Mouse (Mus musculus) midbrain, embryonic 11.5 days (tissue): ENCODE results near the gene Klf6. TPM values are rescaled to one million over a fixed set of nuclear protein-coding genes. Genes with fewer than 3 reads are reported as not detected.

Source experiments
- ATAC-seq: fragments of 200-750 bp; cut with Nextera tagmentation; 2 replicates; pipeline ENCODE4 v1.8.0; 2017; ENCODE audit warnings: moderate TSS enrichment, moderate library complexity; ENCODE audit not compliant: low FRiP score
- DNase-seq: peaks from one replicate; pipeline ENCODE4 v3.0.0; 2015; ENCODE audit warnings: low spot score; ENCODE audit errors: missing footprints
- H3K27ac ChIP-seq: fragments of 300-500 bp; sonication (generic); 2 replicates; pipeline ENCODE4 v1.5.1; 2014; ENCODE audit warnings: low read depth, low read length
- H3K27me3 ChIP-seq: fragments of 300-500 bp; sonication (generic); 2 replicates; pipeline ENCODE4 v1.6.1; 2014; ENCODE audit warnings: mild to moderate bottlenecking, low read length, moderate library complexity, mixed read lengths; ENCODE audit not compliant: control insufficient read depth, insufficient read depth
- H3K36me3 ChIP-seq: fragments of 300-500 bp; sonication (generic); 2 replicates; pipeline ENCODE4 v1.6.1; 2014; ENCODE audit warnings: mild to moderate bottlenecking, low read length, moderate library complexity, mixed read lengths; ENCODE audit not compliant: control insufficient read depth, insufficient read depth
- H3K4me1 ChIP-seq: fragments of 300-500 bp; sonication (generic); 2 replicates; pipeline ENCODE4 v1.6.1; 2014; ENCODE audit warnings: low read length; ENCODE audit not compliant: control insufficient read depth, insufficient read depth
- H3K4me2 ChIP-seq: fragments of 300-500 bp; sonication (generic); 2 replicates; pipeline ENCODE4 v1.6.1; 2014; ENCODE audit warnings: mild to moderate bottlenecking, moderate library complexity
- H3K4me3 ChIP-seq: fragments of 300-500 bp; sonication (generic); 2 replicates; pipeline ENCODE4 v1.5.1; 2014; ENCODE audit warnings: low read depth, low read length
- H3K9ac ChIP-seq: fragments of 300-500 bp; sonication (generic); 2 replicates; pipeline ENCODE4 v1.6.1; 2014; ENCODE audit warnings: low read length
- H3K9me3 ChIP-seq: fragments of 300-500 bp; sonication (generic); 2 replicates; pipeline ENCODE4 v1.6.1; 2016; ENCODE audit warnings: low read length; ENCODE audit not compliant: control insufficient read depth
- WGBS: fragments of 180-500 bp; shearing (Covaris S2); extraction: QIAGEN DNeasy Blood & Tissue Kit; methylation state at CpG from one replicate; pipeline ENCODE4 v1.1.7; 2014; 5-methylcytosine and 5-hydroxymethylcytosine counted together
- polyA plus RNA-seq: library from polyadenylated mRNA; unstranded; fragments of >200 nt; fragmentation: Nextera tagmentation; extraction: Ambion mirVana; gene quantifications from 2 replicates; pipeline ENCODE4 v1.2.1, GENCODE M21; 2014

Klf6 gene
- polyA plus RNA-seq, 1 experiment from 2014 or later, result 54.6 TPM

DNA sequence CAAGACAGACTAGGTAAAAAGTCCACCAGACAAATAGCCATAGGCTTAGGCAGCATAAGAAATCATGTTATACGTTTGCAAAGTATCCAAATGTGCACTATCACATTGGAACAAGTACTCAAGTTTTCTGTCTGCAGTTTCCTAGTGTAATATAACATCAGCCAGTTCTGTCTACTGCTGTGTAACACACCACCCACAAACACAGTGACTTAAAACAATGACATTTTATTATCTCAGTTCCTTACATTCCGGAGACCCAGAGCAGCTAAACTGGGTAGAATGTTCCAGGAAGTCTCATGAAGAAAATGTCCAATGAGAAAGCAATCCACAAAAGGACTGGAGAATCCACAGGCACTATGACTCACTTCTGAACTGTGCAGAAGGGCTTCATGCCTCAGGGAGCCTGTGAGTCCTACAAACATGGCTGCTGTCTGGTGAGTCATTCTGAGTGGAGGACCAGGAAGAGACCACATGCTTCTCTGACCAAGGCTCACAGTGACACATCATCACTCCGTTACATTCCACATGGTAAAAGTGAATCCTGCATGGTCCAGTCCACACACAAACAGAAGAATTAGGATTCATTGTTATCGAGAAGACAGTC lies 24.0 kb upstream of the Klf6 start:
- no peak overlapping the region for H3K4me2 ChIP-seq
- H3K27ac ChIP-seq, result no peak overlapping the region
- H3K36me3 ChIP-seq, result no peaks in the 10 kb centered on the region
- no peak for ATAC-seq
- no peak overlapping the region for H3K4me3 ChIP-seq
- DNase-seq, result no peak
- no peaks in the 10 kb centered on the region for H3K9me3 ChIP-seq
- 87% methylated on average over 4 of the region's 4 CpGs for WGBS
- H3K9ac ChIP-seq, result no peak overlapping the region
- no peaks in the 10 kb centered on the region for H3K4me1 ChIP-seq
- peaks cover 2% of the 10 kb centered on the region; the same call in 1 of the 2 replicates for H3K27me3 ChIP-seq

- ATAC-seq (no peak), DNase-seq (peak; percentile 39)
- H3K36me3 ChIP-seq, result no peaks in the 10 kb centered on the region
- no peak overlapping the region for H3K9ac ChIP-seq
- WGBS, result 89% methylated on average over 6 of the region's 6 CpGs
- H3K27ac ChIP-seq, result no peak overlapping the region
- H3K4me3 ChIP-seq, result no peak overlapping the region
- H3K4me1 ChIP-seq, result no peaks in the 10 kb centered on the region
- no peak overlapping the region for H3K4me2 ChIP-seq
- H3K27me3 ChIP-seq, result no peaks in the 10 kb centered on the region
- no peaks in the 10 kb centered on the region for H3K9me3 ChIP-seq
Measured at GRCm38 (mm10) chr13:5841418-5841817, 19.9 kb upstream of the Klf6 start.

DNA sequence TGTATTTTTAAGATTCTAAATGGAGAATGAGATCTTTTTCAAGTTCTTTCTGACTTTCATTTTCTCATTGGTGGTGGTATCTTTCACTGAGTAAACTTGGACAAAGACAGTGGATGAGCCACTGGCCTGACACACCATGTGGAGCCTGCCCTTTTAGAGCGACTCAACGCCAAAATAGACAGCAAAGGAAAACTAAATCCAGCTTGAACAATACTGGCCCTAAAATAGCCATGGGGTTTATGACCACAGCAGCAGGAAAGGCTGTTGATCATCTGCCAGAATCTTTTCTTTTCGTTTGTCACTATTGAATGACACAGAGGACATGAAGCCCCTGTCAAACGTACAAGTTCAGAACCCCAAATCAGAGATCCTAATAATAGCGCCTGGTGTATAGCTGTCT lies 18.4 kb upstream of the Klf6 start:
- Histone ChIP-seq H3K27me3 (no peaks in the 10 kb centered on the region), H3K36me3 (no peaks in the 10 kb centered on the region), H3K9ac (no peak overlapping the region), H3K4me1 (no peaks in the 10 kb centered on the region), H3K4me2 (no peak overlapping the region), H3K9me3 (no peaks in the 10 kb centered on the region), H3K4me3 (no peak overlapping the region), H3K27ac (no peak overlapping the region)
- ATAC-seq (no peak), DNase-seq (peak; percentile 65)
- WGBS, result 70% methylated on average over 5 of the region's 5 CpGs

DNA sequence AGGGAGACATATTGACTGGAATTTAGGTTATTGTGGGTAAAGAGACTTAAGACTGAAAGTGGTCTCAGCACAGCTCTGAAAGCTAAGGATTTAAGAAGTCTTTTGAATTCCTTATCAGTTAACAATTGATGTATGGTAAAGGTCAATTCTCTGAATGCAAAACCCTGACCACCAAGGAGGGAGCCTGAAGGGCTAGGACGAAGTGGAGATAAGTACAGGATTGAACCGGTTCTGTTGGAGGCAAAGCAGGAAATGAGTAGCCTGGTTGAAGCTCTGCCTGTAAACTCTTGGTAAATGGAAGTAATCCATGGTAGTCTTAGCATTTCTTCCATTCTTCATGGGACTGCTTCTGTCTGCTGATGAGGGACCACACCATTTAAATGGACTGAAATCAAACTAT lies 17.5 kb upstream of the Klf6 start:
- DNase-seq (no peak), ATAC-seq (no peak)
- Histone ChIP-seq H3K27ac (no peak overlapping the region), H3K27me3 (no peaks in the 10 kb centered on the region), H3K9ac (no peak overlapping the region), H3K9me3 (no peaks in the 10 kb centered on the region), H3K4me3 (no peak overlapping the region), H3K4me2 (no peak overlapping the region), H3K4me1 (no peaks in the 10 kb centered on the region), H3K36me3 (no peaks in the 10 kb centered on the region)
- 29% methylated on average over 2 of the region's 2 CpGs for WGBS

GRCm38 (mm10) chr13:5844338-5844737 lies 16.9 kb upstream of the Klf6 start:
- Histone ChIP-seq H3K27ac (no peak overlapping the region), H3K4me2 (no peak overlapping the region), H3K9me3 (no peaks in the 10 kb centered on the region), H3K9ac (no peak overlapping the region), H3K4me3 (no peak overlapping the region), H3K4me1 (no peaks in the 10 kb centered on the region), H3K36me3 (no peaks in the 10 kb centered on the region), H3K27me3 (no peaks in the 10 kb centered on the region)
- 89% methylated on average over 5 of the region's 5 CpGs for WGBS
- DNase-seq (no peak), ATAC-seq (no peak)

GRCm38 (mm10) chr13:5845161-5845590 lies 16.1 kb upstream of the Klf6 start:
- no peak overlapping the region for H3K4me3 ChIP-seq
- ATAC-seq, result 0 out of 2 replicates have a peak, but pooled peaks have one; percentile 52
- DNase-seq, result no peak
- H3K4me2 ChIP-seq, result no peak overlapping the region
- no peak overlapping the region for H3K27ac ChIP-seq
- H3K36me3 ChIP-seq, result no peaks in the 10 kb centered on the region
- H3K4me1 ChIP-seq, result no peaks in the 10 kb centered on the region
- WGBS, result 69% methylated on average over 10 of the region's 10 CpGs
- H3K27me3 ChIP-seq, result no peaks in the 10 kb centered on the region
- H3K9me3 ChIP-seq, result no peaks in the 10 kb centered on the region
- no peak overlapping the region for H3K9ac ChIP-seq

DNA sequence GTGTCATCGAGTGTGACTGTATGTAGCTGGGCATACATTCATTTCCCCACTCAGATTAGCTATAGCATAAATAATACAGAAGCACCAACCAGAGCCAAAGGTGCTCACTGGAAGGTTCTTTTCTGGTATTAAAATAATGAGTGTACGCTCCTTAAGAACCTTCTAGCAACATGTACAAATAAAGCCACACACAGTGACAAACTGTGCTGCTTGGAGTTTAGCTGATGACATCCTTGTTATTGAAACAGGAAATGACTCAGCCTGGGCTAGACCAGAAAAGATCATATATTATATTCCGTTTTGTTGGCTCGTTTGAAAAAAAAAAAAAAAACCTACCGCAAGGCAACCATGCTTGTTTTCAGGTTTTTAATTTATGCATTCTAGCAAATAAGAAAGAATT lies 15.7 kb upstream of the Klf6 start:
- 92% methylated on average over 5 of the region's 5 CpGs for WGBS
- no peak for ATAC-seq

DNA sequence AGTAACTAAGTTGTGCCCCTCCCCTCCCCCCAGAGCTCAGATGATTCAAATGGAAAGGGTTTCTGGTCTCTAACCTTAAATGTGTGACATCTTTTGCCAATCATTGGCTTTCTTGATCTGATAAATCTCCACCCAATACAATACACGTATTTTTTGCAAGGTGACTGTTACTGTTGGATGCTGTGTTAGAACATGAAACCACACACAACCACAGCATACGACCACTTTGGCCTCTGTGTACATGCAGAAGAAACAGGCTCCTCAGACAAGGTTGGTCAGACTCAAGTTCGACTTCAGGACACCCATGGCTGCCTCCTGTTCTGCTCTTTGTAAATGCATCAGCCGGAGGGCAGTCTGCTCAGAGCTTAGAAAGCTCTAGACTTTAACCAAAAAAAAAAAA lies 14.4 kb upstream of the Klf6 start:
- 82% methylated on average over 4 of the region's 4 CpGs for WGBS
- H3K4me2 ChIP-seq, result no peak overlapping the region
- peak; percentile 78 for DNase-seq

More for the DNA sequence above, 15.7 kb upstream of the Klf6 start:
- DNase-seq, result peak; percentile 78
- Histone ChIP-seq H3K9me3 (no peaks in the 10 kb centered on the region), H3K27ac (no peak overlapping the region), H3K27me3 (no peaks in the 10 kb centered on the region), H3K36me3 (no peaks in the 10 kb centered on the region), H3K4me1 (no peaks in the 10 kb centered on the region), H3K4me2 (no peak overlapping the region), H3K4me3 (no peak overlapping the region), H3K9ac (no peak overlapping the region)

DNA sequence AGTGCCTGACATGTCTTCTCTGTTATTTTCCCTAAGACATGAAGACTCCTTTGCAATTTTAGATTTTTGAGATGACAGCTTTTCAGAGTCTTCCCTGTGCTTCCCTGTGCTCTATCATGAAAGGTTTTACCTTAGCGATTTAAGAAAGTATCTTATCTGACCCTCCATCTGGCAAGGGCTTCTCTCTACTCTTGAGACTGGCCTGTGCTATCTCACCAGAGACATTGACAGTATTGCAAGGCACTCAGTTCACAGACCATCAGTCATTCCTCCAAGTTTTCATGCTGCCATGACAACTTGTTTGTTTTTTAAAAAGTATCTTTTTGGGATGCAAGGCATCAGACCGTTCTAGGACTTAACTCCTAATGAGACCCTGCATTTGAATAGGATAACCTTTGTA lies 13.5 kb upstream of the Klf6 start:
- WGBS, result 86% methylated on average over 2 of the region's 2 CpGs
- peak; percentile 61 for DNase-seq
- no peak for ATAC-seq
- H3K27ac ChIP-seq, result no peak overlapping the region
- no peaks in the 10 kb centered on the region for H3K9me3 ChIP-seq
- H3K36me3 ChIP-seq, result no peaks in the 10 kb centered on the region
- no peaks in the 10 kb centered on the region for H3K27me3 ChIP-seq
- H3K9ac ChIP-seq, result no peak overlapping the region
- H3K4me1 ChIP-seq, result no peaks in the 10 kb centered on the region
- H3K4me3 ChIP-seq, result no peak overlapping the region
- no peak overlapping the region for H3K4me2 ChIP-seq

More for the DNA sequence above, 14.4 kb upstream of the Klf6 start:
- Histone ChIP-seq H3K27ac (no peak overlapping the region), H3K4me1 (no peaks in the 10 kb centered on the region), H3K4me3 (no peak overlapping the region), H3K9me3 (no peaks in the 10 kb centered on the region), H3K9ac (no peak overlapping the region), H3K27me3 (no peaks in the 10 kb centered on the region), H3K36me3 (no peaks in the 10 kb centered on the region)
- ATAC-seq, result no peak
